Mouse (Mus musculus) midbrain, embryonic 13.5 days (tissue): ENCODE measurements around the gene Adora1. TPM values are rescaled to one million over a fixed set of nuclear protein-coding genes. Genes with fewer than 3 reads are reported as not detected.
"Not testable (repeated sequence)": the region's sequence is repeated elsewhere in the genome, so short reads cannot be mapped to it uniquely, and the experiment has no call there.

Source experiments
- ATAC-seq: fragments of 200-750 bp; cut with Nextera tagmentation; 2 replicates; pipeline ENCODE4 v1.8.0; 2017; ENCODE audit warnings: mild to moderate bottlenecking, moderate TSS enrichment, moderate library complexity
- H3K27ac ChIP-seq: fragments of 300-500 bp; sonication (generic); 2 replicates; pipeline ENCODE4 v1.5.1; 2015; ENCODE audit warnings: inconsistent platforms, mild to moderate bottlenecking, moderate library complexity
- H3K27me3 ChIP-seq: fragments of 300-500 bp; sonication (generic); 2 replicates; pipeline ENCODE4 v1.6.1; 2015; ENCODE audit warnings: mild to moderate bottlenecking, inconsistent platforms
- H3K36me3 ChIP-seq: fragments of 300-500 bp; sonication (generic); 2 replicates; pipeline ENCODE4 v1.6.1; 2015; ENCODE audit warnings: mild to moderate bottlenecking, inconsistent platforms
- H3K4me1 ChIP-seq: fragments of 300-500 bp; sonication (generic); replicated peaks from 2 replicates; pipeline ENCODE4 v1.6.1; 2015; ENCODE audit warnings: inconsistent platforms
- H3K4me2 ChIP-seq: fragments of 300-500 bp; sonication (generic); replicated peaks from 2 replicates; pipeline ENCODE4 v1.6.1; 2015; ENCODE audit warnings: moderate library complexity, mild to moderate bottlenecking, inconsistent platforms
- H3K4me3 ChIP-seq: fragments of 300-500 bp; sonication (generic); replicated peaks from 2 replicates; pipeline ENCODE4 v1.5.1; 2015; ENCODE audit warnings: mild to moderate bottlenecking, inconsistent platforms
- H3K9ac ChIP-seq: fragments of 300-500 bp; sonication (generic); replicated peaks from 2 replicates; pipeline ENCODE4 v1.6.1; 2015; ENCODE audit warnings: mild to moderate bottlenecking, inconsistent platforms
- H3K9me3 ChIP-seq: fragments of 300-500 bp; sonication (generic); 2 replicates; pipeline ENCODE4 v1.6.1; 2016; ENCODE audit warnings: mild to moderate bottlenecking, inconsistent platforms
- WGBS: fragments of 180-500 bp; shearing (Covaris S2); methylation state at CpG from one replicate; pipeline ENCODE4 v1.1.7; 2015; 5-methylcytosine and 5-hydroxymethylcytosine counted together
- polyA plus RNA-seq: library from polyadenylated mRNA; unstranded; fragments of >200 nt; fragmentation: Nextera tagmentation; extraction: Ambion mirVana; gene quantifications from 2 replicates; pipeline ENCODE4 v1.2.1, GENCODE M21; 2015

Gene Adora1
- polyA plus RNA-seq, 1 experiment from 2014 or later = 4.6 TPM

DNA sequence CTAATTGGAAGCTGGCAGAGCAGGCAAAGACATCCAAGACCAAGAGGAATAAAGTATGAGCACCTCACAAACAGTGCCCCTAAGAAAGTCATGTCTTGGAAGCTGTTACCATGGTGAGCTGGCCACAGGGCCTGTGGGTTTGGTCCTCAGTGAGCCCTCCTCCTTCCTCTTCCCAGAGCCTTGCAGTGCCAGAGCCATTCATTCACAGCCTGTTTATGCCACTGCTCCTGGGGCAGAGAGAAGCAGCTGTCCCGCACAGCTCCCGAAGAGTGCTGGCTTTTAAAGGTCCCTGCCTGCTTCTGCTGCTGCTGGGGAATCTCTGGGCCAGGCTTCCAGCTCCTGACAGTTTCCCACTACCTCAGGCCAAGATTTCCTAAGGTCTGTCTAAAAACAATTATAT, 30.6 kb upstream of the Adora1 start:
- 60% methylated on average over 2 of the region's 2 CpGs for WGBS
- H3K9me3 ChIP-seq = 0 out of 2 replicates have a peak, but pooled peaks cover 6% of the 10 kb centered on the region
- H3K9ac ChIP-seq = no peak overlapping the region
- peak; percentile 63; the same call in 1 of the 2 replicates for ATAC-seq
- H3K27ac ChIP-seq = no peak overlapping the region
- H3K4me2 ChIP-seq = no peak overlapping the region
- H3K4me1 ChIP-seq = peaks cover 6% of the 10 kb centered on the region
- H3K27me3 ChIP-seq = no peaks in the 10 kb centered on the region
- no peaks in the 10 kb centered on the region for H3K36me3 ChIP-seq
- H3K4me3 ChIP-seq = no peak overlapping the region

DNA sequence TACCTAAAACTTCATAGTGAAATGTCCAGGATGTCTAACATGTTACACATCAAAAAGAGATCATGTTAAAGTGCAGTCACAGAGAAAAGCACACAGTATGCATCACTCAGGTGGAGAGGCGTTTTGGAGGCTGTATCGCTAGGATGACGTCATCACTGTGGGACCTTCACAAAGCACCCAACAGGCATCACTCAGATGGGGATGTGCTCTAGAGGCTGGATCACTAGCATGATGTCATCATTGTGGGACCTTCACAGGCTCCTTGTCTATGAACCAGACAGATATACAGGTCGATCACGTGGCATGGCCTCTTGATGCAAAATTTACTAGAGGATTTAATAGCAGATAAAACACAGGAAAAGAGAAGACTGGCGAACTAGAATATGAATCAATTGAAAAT, 29.1 kb upstream of the Adora1 start:
- Histone ChIP-seq H3K9me3 (peaks cover 11% of the 10 kb centered on the region; the same call in 1 of the 2 replicates), H3K9ac (no peak overlapping the region), H3K4me3 (no peak overlapping the region), H3K36me3 (no peaks in the 10 kb centered on the region), H3K4me2 (no peak overlapping the region), H3K4me1 (peaks cover 6% of the 10 kb centered on the region), H3K27ac (no peak overlapping the region), H3K27me3 (no peaks in the 10 kb centered on the region)
- WGBS = 91% methylated on average over 6 of the region's 6 CpGs
- ATAC-seq = no peak

DNA sequence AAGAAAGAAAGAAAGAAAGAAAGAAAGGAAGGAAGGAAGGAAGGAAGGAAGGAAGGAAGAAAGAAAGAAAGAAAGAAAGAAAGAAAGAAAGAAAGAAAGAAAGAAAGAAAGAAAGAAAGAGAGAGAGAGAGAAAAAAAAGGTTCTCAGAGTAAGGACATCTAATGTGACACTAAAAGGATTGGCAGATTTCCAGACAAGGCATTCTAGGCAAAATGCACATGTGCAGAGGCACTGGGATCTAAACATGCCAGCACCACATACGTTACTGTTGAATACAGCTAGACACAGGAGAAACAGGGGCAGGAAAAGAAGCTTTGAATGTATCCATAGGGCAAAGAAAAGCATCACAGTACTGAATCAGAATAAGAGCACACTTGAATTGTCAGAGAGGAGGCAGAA, 14.4 kb upstream of the Adora1 start:
- not testable (repeated sequence) for H3K4me1 ChIP-seq, H3K4me3 ChIP-seq, ATAC-seq, H3K36me3 ChIP-seq, H3K4me2 ChIP-seq, H3K9ac ChIP-seq, H3K27me3 ChIP-seq, H3K27ac ChIP-seq, H3K9me3 ChIP-seq
- 71% methylated on average over 1 of the region's 1 CpGs for WGBS

DNA sequence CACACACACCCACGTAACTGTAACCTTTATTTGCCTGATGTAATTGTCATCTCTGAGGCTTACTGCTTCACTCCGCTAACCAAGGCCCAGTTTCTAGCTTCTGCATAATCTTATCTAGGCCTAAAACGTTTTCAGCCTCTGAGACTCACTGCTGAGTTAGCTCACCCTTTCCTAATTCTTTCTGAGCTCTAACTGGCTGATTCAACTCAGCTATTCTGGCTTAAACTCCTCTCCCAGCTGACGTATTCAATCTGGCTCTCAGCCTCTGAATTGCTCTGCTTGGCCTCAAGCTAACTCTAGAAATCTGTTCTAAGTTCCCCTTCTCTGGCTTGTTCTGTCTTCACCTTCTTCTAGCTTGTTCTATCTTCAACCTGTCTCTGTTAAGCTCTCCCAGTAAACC, 11.4 kb upstream of the Adora1 start:
- no peak for ATAC-seq
- no peaks in the 10 kb centered on the region for H3K9me3 ChIP-seq
- peaks cover 8% of the 10 kb centered on the region for H3K4me1 ChIP-seq
- H3K4me2 ChIP-seq = no peak overlapping the region
- no peak overlapping the region for H3K4me3 ChIP-seq
- H3K27me3 ChIP-seq = no peaks in the 10 kb centered on the region
- no peak overlapping the region for H3K27ac ChIP-seq
- 58% methylated on average over 4 of the region's 4 CpGs for WGBS
- no peak overlapping the region for H3K9ac ChIP-seq
- H3K36me3 ChIP-seq = no peaks in the 10 kb centered on the region

DNA sequence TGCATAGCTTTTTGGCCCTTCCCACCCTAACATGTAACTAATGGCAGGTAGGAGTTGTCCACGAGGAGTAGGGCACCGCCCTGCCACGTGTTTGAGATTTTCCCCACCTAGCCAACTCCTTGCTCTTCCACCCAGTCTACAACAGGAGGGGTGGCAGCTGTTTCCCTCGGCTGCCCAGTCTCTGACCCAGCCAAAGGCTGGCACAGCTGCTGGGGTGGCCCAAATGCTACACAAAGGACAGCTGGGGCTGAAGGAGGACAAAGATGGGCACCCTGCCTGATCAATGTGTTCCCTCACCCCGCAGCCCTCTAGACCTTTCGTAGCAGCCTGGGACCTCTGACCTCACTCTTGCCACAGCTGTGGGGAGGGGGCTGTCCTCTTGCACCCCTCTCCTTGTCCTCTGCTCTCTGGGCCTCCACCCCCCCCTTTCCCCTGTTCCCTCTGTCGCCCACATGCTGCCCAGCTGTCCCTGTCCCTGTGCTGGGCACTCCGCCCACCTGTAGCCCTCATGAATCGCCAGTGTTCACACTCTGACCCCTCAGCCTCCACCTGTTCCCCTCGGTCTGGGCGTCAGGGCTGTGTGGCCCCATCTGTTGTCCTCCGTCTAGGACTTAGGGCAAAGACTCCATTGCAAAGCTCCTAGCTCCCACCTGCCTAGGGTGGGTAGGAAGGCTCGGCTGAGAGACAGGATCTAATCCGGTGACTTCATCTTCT, 9.9 kb upstream of the Adora1 start:
- H3K4me3 ChIP-seq = no peak overlapping the region
- H3K27ac ChIP-seq = no peak overlapping the region
- H3K4me1 ChIP-seq = peaks cover 8% of the 10 kb centered on the region
- no peaks in the 10 kb centered on the region for H3K36me3 ChIP-seq
- H3K4me2 ChIP-seq = no peak overlapping the region
- no peak overlapping the region for H3K9ac ChIP-seq
- 80% methylated on average over 13 of the region's 14 CpGs for WGBS
- no peaks in the 10 kb centered on the region for H3K9me3 ChIP-seq
- peak; percentile 58 for ATAC-seq
- no peaks in the 10 kb centered on the region for H3K27me3 ChIP-seq

DNA sequence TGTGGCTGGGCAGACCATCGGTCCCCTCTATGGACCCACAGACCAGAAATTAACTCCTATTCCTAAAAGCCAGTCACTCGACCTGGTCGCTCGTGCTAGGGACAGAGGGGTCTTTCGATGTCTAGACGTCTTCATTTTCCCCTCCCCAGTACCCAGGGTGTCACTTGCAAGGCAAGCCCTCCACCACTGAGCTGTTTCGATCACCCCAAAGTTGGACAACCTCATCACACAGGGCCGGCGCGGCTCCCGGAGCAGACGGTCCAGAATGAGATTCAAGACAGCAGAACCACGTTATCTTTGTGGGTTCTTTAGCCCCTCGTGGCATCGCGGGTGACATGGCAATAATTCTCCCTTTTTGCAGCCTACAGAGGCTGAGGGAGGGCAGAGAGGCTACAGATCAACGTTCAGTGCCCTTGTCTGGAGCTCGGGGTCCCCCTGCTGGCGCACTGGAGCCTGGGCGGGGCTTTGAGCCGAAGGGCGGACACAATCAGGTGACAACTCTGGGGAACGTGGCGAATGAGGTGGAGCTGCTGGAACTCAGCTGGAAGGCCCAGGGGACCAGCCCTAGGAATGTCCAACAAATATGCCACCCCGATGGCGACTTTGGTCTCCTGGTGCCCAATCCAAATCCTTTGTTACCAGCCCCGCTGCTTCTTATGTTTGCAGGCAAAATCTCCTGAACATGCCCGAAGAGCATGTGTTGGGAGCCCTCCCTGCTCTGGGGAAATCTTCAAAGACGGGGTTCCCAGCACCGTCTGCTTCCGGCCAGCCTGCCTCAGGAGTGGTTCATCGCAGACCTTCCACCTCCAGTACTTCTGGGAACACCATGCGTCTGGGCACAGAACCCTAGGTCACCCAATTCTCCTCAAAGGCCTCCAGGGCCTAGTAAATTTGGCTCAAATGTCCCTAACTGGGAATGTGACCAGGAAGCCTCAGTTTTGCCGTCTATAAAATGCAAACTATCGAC, 9.0 kb upstream of the Adora1 start:
- Histone ChIP-seq H3K4me3 (peak overlapping the region; percentile 5; the same call in 1 of the 2 replicates), H3K9ac (peak overlapping the region; percentile 47; the same call in 1 of the 2 replicates), H3K27ac (no peak overlapping the region), H3K4me1 (peaks cover 8% of the 10 kb centered on the region), H3K36me3 (no peaks in the 10 kb centered on the region), H3K4me2 (peak overlapping the region; percentile 49), H3K27me3 (no peaks in the 10 kb centered on the region), H3K9me3 (no peaks in the 10 kb centered on the region)
- ATAC-seq = peak; percentile 93
- WGBS = 24% methylated on average over 35 of the region's 35 CpGs

DNA sequence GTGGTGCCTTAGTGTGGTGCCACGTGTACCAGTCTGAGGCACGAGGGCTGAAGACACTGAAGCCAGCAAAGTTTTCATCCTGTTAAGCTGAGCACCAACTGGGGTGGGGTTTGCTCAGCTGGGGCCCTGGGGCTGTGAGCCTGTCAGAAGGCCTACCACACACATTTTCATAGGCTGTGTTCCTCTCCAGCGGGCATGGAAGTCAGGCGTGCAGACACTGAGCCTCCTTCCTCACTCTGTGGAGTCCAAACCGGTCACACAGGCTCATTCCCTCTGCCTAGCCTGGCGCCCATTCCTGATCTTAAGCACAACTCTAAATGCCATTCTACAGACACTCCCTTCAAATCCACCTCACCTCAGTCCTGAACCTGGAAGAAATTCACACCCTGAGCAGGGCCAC, 8.3 kb upstream of the Adora1 start:
- 70% methylated on average over 6 of the region's 6 CpGs for WGBS
- no peak overlapping the region for H3K9ac ChIP-seq
- no peaks in the 10 kb centered on the region for H3K36me3 ChIP-seq

DNA sequence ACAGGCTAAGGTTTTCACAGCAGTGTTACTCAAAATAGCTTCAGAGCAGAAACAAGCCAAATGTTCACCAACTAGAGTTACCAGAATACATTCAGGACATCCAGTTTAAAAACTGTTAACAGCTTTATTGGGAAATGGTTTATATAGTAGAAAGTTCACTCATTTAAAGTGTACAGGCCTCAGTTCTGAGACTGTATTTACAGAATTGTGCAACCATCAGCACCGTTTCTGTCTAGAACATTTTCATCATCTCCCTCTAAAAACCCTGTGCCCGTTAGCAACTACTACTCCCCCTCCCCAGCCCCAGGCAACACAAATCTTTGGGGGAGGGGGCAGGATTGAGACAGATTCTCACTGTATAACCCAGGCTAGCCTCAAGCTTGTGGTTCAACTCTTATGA, 7.1 kb upstream of the Adora1 start:
- Histone ChIP-seq H3K27ac (no peak overlapping the region), H3K4me2 (no peak overlapping the region), H3K9me3 (no peaks in the 10 kb centered on the region), H3K4me3 (no peak overlapping the region), H3K27me3 (peaks cover 9% of the 10 kb centered on the region), H3K4me1 (peaks cover 8% of the 10 kb centered on the region), H3K36me3 (no peaks in the 10 kb centered on the region), H3K9ac (no peak overlapping the region)
- no peak for ATAC-seq
- WGBS = 83% methylated on average over 2 of the region's 2 CpGs

More for the DNA sequence above, 8.3 kb upstream of the Adora1 start:
- H3K4me2 ChIP-seq = no peak overlapping the region
- H3K9me3 ChIP-seq = no peaks in the 10 kb centered on the region
- H3K27me3 ChIP-seq = peaks cover 3% of the 10 kb centered on the region; the same call in 1 of the 2 replicates
- peaks cover 8% of the 10 kb centered on the region for H3K4me1 ChIP-seq
- peak; percentile 35; the same call in 1 of the 2 replicates for ATAC-seq
- no peak overlapping the region for H3K4me3 ChIP-seq
- H3K27ac ChIP-seq = no peak overlapping the region

DNA sequence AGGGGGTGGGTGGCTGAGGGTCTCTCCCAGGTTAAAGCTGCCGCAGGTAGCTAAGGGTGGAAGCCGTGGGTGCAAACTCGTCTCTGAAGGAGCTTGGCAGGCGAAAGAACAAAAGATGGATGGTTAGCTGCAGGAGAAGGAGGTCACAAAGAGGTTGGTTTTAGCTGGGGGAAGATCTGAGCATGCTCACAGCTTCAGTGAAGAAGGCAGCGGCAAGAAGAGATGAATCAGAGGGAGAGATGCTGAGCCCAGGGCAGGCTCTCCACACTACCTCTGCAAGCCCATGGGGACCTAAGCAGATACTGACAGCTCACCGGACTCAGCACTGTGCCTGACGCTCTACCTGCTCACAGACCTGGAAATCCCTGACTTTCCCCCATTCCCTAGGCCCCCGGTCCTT, 6.1 kb upstream of the Adora1 start:
- H3K4me2 ChIP-seq = no peak overlapping the region
- H3K27me3 ChIP-seq = peaks cover 19% of the 10 kb centered on the region
- no peaks in the 10 kb centered on the region for H3K9me3 ChIP-seq
- H3K36me3 ChIP-seq = no peaks in the 10 kb centered on the region
- no peak overlapping the region for H3K9ac ChIP-seq
- WGBS = 74% methylated on average over 8 of the region's 8 CpGs
- no peak overlapping the region for H3K27ac ChIP-seq
- no peak for ATAC-seq
- H3K4me3 ChIP-seq = no peak overlapping the region
- peaks cover 8% of the 10 kb centered on the region for H3K4me1 ChIP-seq

DNA sequence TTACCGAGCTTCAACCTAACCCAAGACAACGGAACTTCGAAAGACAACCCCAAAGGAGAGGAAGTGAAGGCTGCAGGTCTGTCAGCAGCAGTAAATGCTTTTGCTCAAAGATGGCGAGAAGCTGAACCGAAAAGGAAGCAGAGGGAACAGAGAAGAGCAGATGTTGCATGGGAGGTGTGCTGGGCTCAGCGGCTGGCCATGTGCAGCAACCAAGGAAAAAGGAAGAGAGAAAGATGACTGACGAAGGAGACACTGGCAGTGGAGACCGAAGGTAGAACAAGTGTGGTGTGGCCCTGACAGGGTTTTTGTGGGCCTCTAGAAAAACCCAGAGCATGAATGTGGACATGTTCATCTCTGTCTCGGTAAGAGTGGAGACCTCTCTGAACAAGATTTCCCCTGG, 5.5 kb upstream of the Adora1 start:
- Histone ChIP-seq H3K36me3 (no peaks in the 10 kb centered on the region), H3K27ac (no peak overlapping the region), H3K4me3 (no peak overlapping the region), H3K27me3 (peaks cover 25% of the 10 kb centered on the region), H3K9ac (no peak overlapping the region), H3K9me3 (no peaks in the 10 kb centered on the region), H3K4me1 (peaks cover 14% of the 10 kb centered on the region), H3K4me2 (no peak overlapping the region)
- no peak for ATAC-seq
- WGBS = 90% methylated on average over 9 of the region's 9 CpGs

DNA sequence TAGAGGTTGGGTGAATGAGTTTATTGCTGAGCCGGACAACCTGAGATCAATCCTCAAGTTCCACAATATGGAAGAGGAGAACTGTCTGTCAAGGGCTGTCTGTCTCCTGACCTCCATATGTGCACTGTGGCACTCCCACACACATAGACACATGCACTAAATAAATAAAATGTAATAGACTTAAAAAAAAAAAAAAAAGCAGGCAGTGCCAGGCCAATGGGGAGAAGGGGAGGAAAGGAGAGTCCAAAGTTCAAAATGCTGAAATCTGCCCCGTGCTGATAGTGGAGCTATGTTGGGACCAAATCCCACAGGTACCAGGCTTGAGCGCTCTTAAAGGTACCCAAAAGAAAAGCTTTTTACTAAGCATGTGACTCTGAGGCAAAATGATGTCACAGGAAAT, 2.2 kb upstream of the Adora1 start:
- WGBS = 81% methylated on average over 3 of the region's 3 CpGs
- no peaks in the 10 kb centered on the region for H3K9me3 ChIP-seq
- no peak overlapping the region for H3K27ac ChIP-seq
- H3K4me3 ChIP-seq = no peak overlapping the region
- H3K36me3 ChIP-seq = no peaks in the 10 kb centered on the region
- no peak overlapping the region for H3K9ac ChIP-seq
- peaks cover 56% of the 10 kb centered on the region for H3K27me3 ChIP-seq
- ATAC-seq = no peak
- H3K4me2 ChIP-seq = no peak overlapping the region
- peaks cover 36% of the 10 kb centered on the region for H3K4me1 ChIP-seq

DNA sequence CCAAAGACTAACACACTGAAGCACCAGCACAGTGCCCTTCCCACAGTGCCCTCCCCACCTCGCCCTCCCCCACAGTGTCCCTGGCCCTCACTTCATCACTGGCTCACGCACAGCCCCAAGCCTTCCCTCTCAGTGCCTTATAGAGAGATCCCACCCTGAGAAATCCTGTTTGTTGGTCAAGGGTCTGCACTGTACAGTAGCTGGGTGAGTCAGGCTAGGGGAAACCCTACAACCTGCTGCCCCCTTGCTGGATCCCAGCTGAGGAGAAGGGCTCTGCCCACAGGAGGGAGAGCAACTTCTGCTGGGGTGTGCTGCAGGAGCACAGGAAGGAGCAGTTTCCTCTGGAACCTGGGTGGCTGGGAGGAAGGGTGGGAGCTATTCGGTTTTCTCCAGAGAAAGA, 911 bp upstream of the Adora1 start:
- no peaks in the 10 kb centered on the region for H3K9me3 ChIP-seq
- H3K4me3 ChIP-seq = no peak overlapping the region
- WGBS = 24% methylated on average over 3 of the region's 3 CpGs
- peaks cover 56% of the 10 kb centered on the region for H3K27me3 ChIP-seq
- H3K9ac ChIP-seq = no peak overlapping the region
- H3K27ac ChIP-seq = no peak overlapping the region
- no peaks in the 10 kb centered on the region for H3K36me3 ChIP-seq
- peak overlapping the region; percentile 77; the same call in 1 of the 2 replicates for H3K4me2 ChIP-seq
- ATAC-seq = no peak
- peaks cover 40% of the 10 kb centered on the region for H3K4me1 ChIP-seq
